Mouse (Mus musculus): ENCODE data around the gene Npepl1. TPM values are rescaled to one million over a fixed set of nuclear protein-coding genes. Genes with fewer than 3 reads are reported as not detected.

Gene Npepl1
- total RNA-seq, 1 experiment, result 12.9 TPM

GRCm38 (mm10) chr2:174095086-174095485 lies 15.1 kb upstream of the Npepl1 start:
- no peak overlapping the region for H3K27ac ChIP-seq (ENCODE audit: insufficient read depth, low read depth, low read length, poor library complexity, severe bottlenecking)
- DNase-seq (ENCODE audit: low read depth, low spot score), result no peak
- in situ Hi-C loops (cut with MboI; ENCODE audit: low sequenced_read_pairs in 2 of 2, unreplicated experiment in 2 of 2), result no loop called here
- no peak overlapping the region for H3K9ac ChIP-seq (ENCODE audit: insufficient read depth, low read depth, low read length, poor library complexity, severe bottlenecking)
- peaks cover 0 to 2% of the 10 kb centered on the region in 2 experiments; a peak in 1 of 4 replicates for H3K4me1 ChIP-seq (ENCODE audit: control insufficient read depth in 2 of 2, insufficient read depth in 2 of 2, low read length in 2 of 2, poor library complexity in 1 of 2)
- TF ChIP-seq HCFC1 (IDR thresholded peaks at IDR 0.05; ENCODE audit: borderline replicate concordance, insufficient read depth, low read length) (no peak), ZC3H11A (IDR thresholded peaks at IDR 0.05; ENCODE audit: borderline replicate concordance, low read depth, low read length) (no peak), MAFK (IDR thresholded peaks at IDR 0.05; ENCODE audit: insufficient read depth, low read depth, low read length) (no peak), ZNF384 (IDR thresholded peaks at IDR 0.05; ENCODE audit: low read depth, low read length) (no peak), CHD2 (IDR thresholded peaks at IDR 0.05; ENCODE audit: low read depth, low read length) (no peak)
- H3K9me3 ChIP-seq (ENCODE audit: control insufficient read depth, insufficient read depth, low read depth, low read length), result no peaks in the 10 kb centered on the region
- no peak overlapping the region for H3K4me3 ChIP-seq (ENCODE audit: insufficient read depth in 1 of 2, low read depth in 1 of 2, low read length in 2 of 2, poor library complexity in 1 of 2, severe bottlenecking in 1 of 2)
- H3K36me3 ChIP-seq (ENCODE audit: control insufficient read depth, insufficient read depth, low read length, poor library complexity, severe bottlenecking), result peaks cover 39% of the 10 kb centered on the region; the same call in 1 of the 2 replicates

- H3K36me3 ChIP-seq (ENCODE audit: control insufficient read depth, insufficient read depth, low read length, poor library complexity, severe bottlenecking), result peaks cover 4% of the 10 kb centered on the region; the same call in 1 of the 2 replicates
- no peaks in the 10 kb centered on the region for H3K9me3 ChIP-seq (ENCODE audit: control insufficient read depth, insufficient read depth, low read depth, low read length)
- H3K27ac ChIP-seq (ENCODE audit: insufficient read depth, low read depth, low read length, poor library complexity, severe bottlenecking), result no peak overlapping the region
- in situ Hi-C loops (cut with MboI; ENCODE audit: low sequenced_read_pairs in 2 of 2, unreplicated experiment in 2 of 2), result no loop called here
- no peak for TF ChIP-seq HCFC1 (IDR thresholded peaks at IDR 0.05; ENCODE audit: borderline replicate concordance, insufficient read depth, low read length)
- no peak for TF ChIP-seq ZNF384 (IDR thresholded peaks at IDR 0.05; ENCODE audit: low read depth, low read length)
- TF ChIP-seq ZC3H11A (IDR thresholded peaks at IDR 0.05; ENCODE audit: borderline replicate concordance, low read depth, low read length), result no peak
- no peak for TF ChIP-seq CHD2 (IDR thresholded peaks at IDR 0.05; ENCODE audit: low read depth, low read length)
- TF ChIP-seq MAFK (IDR thresholded peaks at IDR 0.05; ENCODE audit: insufficient read depth, low read depth, low read length), result no peak
- no peaks in the 10 kb centered on the region for H3K4me1 ChIP-seq (ENCODE audit: control insufficient read depth in 2 of 2, insufficient read depth in 2 of 2, low read length in 2 of 2, poor library complexity in 1 of 2)
- no peak overlapping the region for H3K9ac ChIP-seq (ENCODE audit: insufficient read depth, low read depth, low read length, poor library complexity, severe bottlenecking)
- no peak for DNase-seq (ENCODE audit: low read depth, low spot score)
- no peak overlapping the region for H3K4me3 ChIP-seq (ENCODE audit: insufficient read depth in 1 of 2, low read depth in 1 of 2, low read length in 2 of 2, poor library complexity in 1 of 2, severe bottlenecking in 1 of 2)
These were observed 7.8 kb upstream of the Npepl1 start for GRCm38 (mm10) chr2:174102399-174102798.

- H3K4me3 ChIP-seq (ENCODE audit: insufficient read depth in 1 of 2, low read depth in 1 of 2, low read length in 2 of 2, poor library complexity in 1 of 2, severe bottlenecking in 1 of 2), result no peak overlapping the region
- no peak for DNase-seq (ENCODE audit: low read depth, low spot score)
- in situ Hi-C loops (cut with MboI; ENCODE audit: low sequenced_read_pairs in 2 of 2, unreplicated experiment in 2 of 2), result no loop called here
These were observed 6.6 kb upstream of the Npepl1 start for GRCm38 (mm10) chr2:174103527-174103926.

GRCm38 (mm10) chr2:174107375-174107774 lies 2.8 kb upstream of the Npepl1 start:
- DNase-seq (ENCODE audit: low read depth, low spot score), result no peak
- no peaks in the 10 kb centered on the region for H3K36me3 ChIP-seq (ENCODE audit: control insufficient read depth, insufficient read depth, low read length, poor library complexity, severe bottlenecking)
- H3K4me1 ChIP-seq (ENCODE audit: control insufficient read depth in 2 of 2, insufficient read depth in 2 of 2, low read length in 2 of 2, poor library complexity in 1 of 2), result peaks cover 0 to 2% of the 10 kb centered on the region in 2 experiments; a peak in 1 of 4 replicates
- H3K4me3 ChIP-seq (ENCODE audit: insufficient read depth in 1 of 2, low read depth in 1 of 2, low read length in 2 of 2, poor library complexity in 1 of 2, severe bottlenecking in 1 of 2), result no peak overlapping the region
- H3K9me3 ChIP-seq (ENCODE audit: control insufficient read depth, insufficient read depth, low read depth, low read length), result no peaks in the 10 kb centered on the region
- in situ Hi-C loops (cut with MboI; ENCODE audit: low sequenced_read_pairs in 2 of 2, unreplicated experiment in 2 of 2), result no loop called here
- H3K27ac ChIP-seq (ENCODE audit: insufficient read depth, low read depth, low read length, poor library complexity, severe bottlenecking), result no peak overlapping the region
- TF ChIP-seq ZC3H11A (IDR thresholded peaks at IDR 0.05; ENCODE audit: borderline replicate concordance, low read depth, low read length) (no peak), CHD2 (IDR thresholded peaks at IDR 0.05; ENCODE audit: low read depth, low read length) (no peak), MAFK (IDR thresholded peaks at IDR 0.05; ENCODE audit: insufficient read depth, low read depth, low read length) (no peak), ZNF384 (IDR thresholded peaks at IDR 0.05; ENCODE audit: low read depth, low read length) (no peak), HCFC1 (IDR thresholded peaks at IDR 0.05; ENCODE audit: borderline replicate concordance, insufficient read depth, low read length) (no peak)
- H3K9ac ChIP-seq (ENCODE audit: insufficient read depth, low read depth, low read length, poor library complexity, severe bottlenecking), result no peak overlapping the region

More at GRCm38 (mm10) chr2:174103527-174103926, 6.6 kb upstream of the Npepl1 start:
- no peak overlapping the region for H3K9ac ChIP-seq (ENCODE audit: insufficient read depth, low read depth, low read length, poor library complexity, severe bottlenecking)
- H3K36me3 ChIP-seq (ENCODE audit: control insufficient read depth, insufficient read depth, low read length, poor library complexity, severe bottlenecking), result peaks cover 4% of the 10 kb centered on the region; the same call in 1 of the 2 replicates
- no peak for TF ChIP-seq ZNF384 (IDR thresholded peaks at IDR 0.05; ENCODE audit: low read depth, low read length)
- TF ChIP-seq MAFK (IDR thresholded peaks at IDR 0.05; ENCODE audit: insufficient read depth, low read depth, low read length), result no peak
- TF ChIP-seq HCFC1 (IDR thresholded peaks at IDR 0.05; ENCODE audit: borderline replicate concordance, insufficient read depth, low read length), result no peak
- no peak for TF ChIP-seq CHD2 (IDR thresholded peaks at IDR 0.05; ENCODE audit: low read depth, low read length)
- TF ChIP-seq ZC3H11A (IDR thresholded peaks at IDR 0.05; ENCODE audit: borderline replicate concordance, low read depth, low read length), result no peak
- no peak overlapping the region for H3K27ac ChIP-seq (ENCODE audit: insufficient read depth, low read depth, low read length, poor library complexity, severe bottlenecking)
- no peaks in the 10 kb centered on the region for H3K4me1 ChIP-seq (ENCODE audit: control insufficient read depth in 2 of 2, insufficient read depth in 2 of 2, low read length in 2 of 2, poor library complexity in 1 of 2)
- H3K9me3 ChIP-seq (ENCODE audit: control insufficient read depth, insufficient read depth, low read depth, low read length), result no peaks in the 10 kb centered on the region
